Mouse (Mus musculus) CH12.LX (cell line): ENCODE data around the gene Il12rb1.

Source experiments
- CTCF ChIP-seq, 2 experiments: IDR thresholded peaks in 1 of 2; conservative IDR thresholded peaks in 1 of 2; 2 replicates each; pipeline ENCODE4 v1.5.1; 2011 to 2012; ENCODE audit warnings: low read depth in 2 of 2, low read length in 2 of 2, improper control_type of control experiment in 1 of 2, inconsistent platforms in 1 of 2, mild to moderate bottlenecking in 1 of 2, moderate library complexity in 1 of 2
- PAX5 ChIP-seq: IDR thresholded peaks from 2 replicates; pipeline ENCODE4 v1.6.1; 2012; ENCODE audit warnings: low read length, inconsistent platforms, mixed read lengths
- TBP ChIP-seq: conservative IDR thresholded peaks from 2 replicates; pipeline ENCODE4 v1.6.1; 2011; ENCODE audit warnings: low read depth, low read length, improper control_type of control experiment

GRCm38 (mm10) chr8:70789046-70789445, 19.2 kb upstream of the Il12rb1 start:
- TF ChIP-seq PAX5 (no peak), CTCF (conservative IDR thresholded peaks at IDR 0.05 in 1 of 2, IDR thresholded peaks at IDR 0.05 in 1 of 2; ENCODE audit: low read depth in 2 of 2, low read length in 2 of 2) (no peak), TBP (no peak)
